Mouse (Mus musculus) naive thymus-derived CD4-positive, alpha-beta T cell, adult 2 months (primary cell): ENCODE measurements around the gene Vps39.

Experiments used
- DNase-seq: peaks from one replicate; pipeline ENCODE4 v3.0.0-alpha.2; 2011; ENCODE audit warnings: low read depth

The Vps39 gene

GRCm38 (mm10) chr2:120352682-120353646 lies at the start of gene Vps39:
Vps39 (minus strand) TSS chr2:120353137.
- DNase-seq: peak; percentile 88

- DNase-seq: no peak
These were observed 45.0 kb upstream of the Vps39 start for GRCm38 (mm10) chr2:120397951-120398350.

GRCm38 (mm10) chr2:120392406-120392805 lies 39.5 kb upstream of the Vps39 start:
- no peak for DNase-seq

- no peak for DNase-seq
These were observed 38.0 kb upstream of the Vps39 start for GRCm38 (mm10) chr2:120390934-120391333.

- DNase-seq: no peak
These were observed 36.4 kb upstream of the Vps39 start for GRCm38 (mm10) chr2:120389376-120389775.

GRCm38 (mm10) chr2:120387291-120387690 lies 34.4 kb upstream of the Vps39 start:
- DNase-seq: no peak

- DNase-seq: no peak
These were observed 33.3 kb upstream of the Vps39 start for GRCm38 (mm10) chr2:120386264-120386663.

- DNase-seq: no peak
These were observed 20.9 kb upstream of the Vps39 start for GRCm38 (mm10) chr2:120373858-120374257.

GRCm38 (mm10) chr2:120367416-120368207 lies 14.7 kb upstream of the Vps39 start:
- no peak for DNase-seq

GRCm38 (mm10) chr2:120366501-120366900 lies 13.6 kb upstream of the Vps39 start:
- no peak for DNase-seq

- no peak for DNase-seq
These were observed 7.5 kb upstream of the Vps39 start for GRCm38 (mm10) chr2:120360425-120360824.

GRCm38 (mm10) chr2:120351321-120351720 lies 1.6 kb downstream of the Vps39 start:
- no peak for DNase-seq

- peak; percentile 40 for DNase-seq
These were observed 4.8 kb downstream of the Vps39 start for GRCm38 (mm10) chr2:120348120-120348519.

- no peak for DNase-seq
These were observed 11.2 kb downstream of the Vps39 start for GRCm38 (mm10) chr2:120341741-120342140.

- no peak for DNase-seq
These were observed 15.1 kb downstream of the Vps39 start for GRCm38 (mm10) chr2:120337886-120338285.

GRCm38 (mm10) chr2:120331575-120331974 lies 21.4 kb downstream of the Vps39 start:
- no peak for DNase-seq

GRCm38 (mm10) chr2:120315077-120315476 lies 37.9 kb downstream of the Vps39 start:
- no peak for DNase-seq

- no peak for DNase-seq
These were observed 38.5 kb downstream of the Vps39 start for GRCm38 (mm10) chr2:120314487-120314886.

GRCm38 (mm10) chr2:120313976-120314375 lies 39.0 kb downstream of the Vps39 start, which contains the start of gene Pla2g4f:
Pla2g4f (minus strand) TSS chr2:120314165.
- no peak for DNase-seq

- no peak for DNase-seq
These were observed 40.6 kb downstream of the Vps39 start for GRCm38 (mm10) chr2:120312276-120312825.

- no peak for DNase-seq
These were observed 48.8 kb downstream of the Vps39 start for GRCm38 (mm10) chr2:120304113-120304512.

- no peak for DNase-seq
These were observed 51.9 kb downstream of the Vps39 start for GRCm38 (mm10) chr2:120301076-120301475.
